Mouse (Mus musculus): ENCODE results near the gene Foxp4.

The Foxp4 gene

GRCm38 (mm10) chr17:47936591-47936990, 12.1 kb upstream of the Foxp4 start:
- DNase-seq (ENCODE audit: low spot score in 2 of 2): no peak

DNA sequence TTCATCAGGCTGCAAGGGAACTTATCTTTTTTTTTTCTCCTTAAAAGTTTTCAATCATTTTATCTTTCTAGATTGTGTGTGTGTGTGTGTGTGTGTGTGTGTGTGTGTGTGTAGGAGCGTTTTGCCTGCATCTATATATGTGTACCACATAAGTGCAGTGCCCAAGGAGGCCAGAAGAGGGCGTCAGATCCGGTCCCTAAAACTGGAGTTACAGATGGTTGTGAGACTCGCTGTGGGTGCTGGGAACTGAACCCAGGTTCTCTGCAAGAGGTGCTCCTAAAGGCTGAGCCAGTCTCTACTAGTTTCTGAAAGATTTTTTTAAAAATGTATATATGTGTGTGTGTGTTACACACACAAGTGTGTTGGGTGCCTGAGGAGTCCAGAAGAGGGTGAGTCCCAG, 5.0 kb upstream of the Foxp4 start:
- no peak for DNase-seq (ENCODE audit: low spot score in 2 of 2)

DNA sequence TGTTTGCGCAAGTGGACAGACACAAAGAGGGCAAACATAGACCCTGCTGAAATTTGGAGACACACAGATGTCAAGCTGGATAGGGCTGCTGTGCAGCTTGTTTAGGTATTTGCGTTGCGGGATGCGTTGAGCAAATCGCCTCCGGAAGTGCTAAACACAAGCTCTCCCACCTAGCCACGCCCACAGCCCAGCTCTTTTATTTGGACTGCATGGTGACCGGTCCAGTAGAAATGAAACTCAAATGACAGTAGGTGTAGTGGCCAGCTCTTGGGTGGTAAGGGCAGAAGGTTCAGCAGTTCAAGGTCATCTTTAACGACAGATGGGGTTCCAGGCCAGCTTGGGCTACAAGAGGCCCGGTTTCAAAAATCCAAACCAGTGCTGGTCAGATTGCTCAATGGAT, 1.5 kb upstream of the Foxp4 start:
- DNase-seq (ENCODE audit: low spot score in 2 of 2): no peak

DNA sequence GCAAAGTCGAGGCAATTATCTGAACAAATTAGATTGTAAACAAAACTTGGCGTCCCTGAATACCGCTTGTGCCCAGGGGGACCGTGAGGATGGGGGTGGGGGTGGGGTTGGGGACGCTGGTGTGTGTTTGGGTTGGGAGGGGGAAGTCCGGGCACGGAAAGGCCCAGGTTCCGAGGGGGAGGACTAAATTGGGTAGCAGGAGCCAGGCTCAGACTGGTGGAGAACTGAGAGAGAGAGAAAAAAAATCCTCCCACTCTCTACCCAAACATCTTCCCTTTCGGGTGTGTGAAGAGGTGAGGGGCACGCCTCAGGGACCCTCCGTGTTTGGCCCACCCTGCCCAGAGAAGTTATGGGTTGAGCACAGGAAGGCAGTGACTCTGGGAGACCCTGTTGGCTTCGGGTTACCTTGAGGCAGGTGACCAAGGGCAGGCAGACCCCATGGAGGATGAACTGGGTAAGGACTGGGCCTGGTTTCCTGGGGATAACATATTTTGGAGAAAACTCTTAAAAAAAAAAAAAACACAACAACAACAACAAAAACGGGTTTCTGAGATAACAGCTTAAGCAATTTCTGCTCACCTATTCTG, 988 bp upstream of the Foxp4 start:
- DNase-seq (ENCODE audit: low spot score in 2 of 2): no peak

DNA sequence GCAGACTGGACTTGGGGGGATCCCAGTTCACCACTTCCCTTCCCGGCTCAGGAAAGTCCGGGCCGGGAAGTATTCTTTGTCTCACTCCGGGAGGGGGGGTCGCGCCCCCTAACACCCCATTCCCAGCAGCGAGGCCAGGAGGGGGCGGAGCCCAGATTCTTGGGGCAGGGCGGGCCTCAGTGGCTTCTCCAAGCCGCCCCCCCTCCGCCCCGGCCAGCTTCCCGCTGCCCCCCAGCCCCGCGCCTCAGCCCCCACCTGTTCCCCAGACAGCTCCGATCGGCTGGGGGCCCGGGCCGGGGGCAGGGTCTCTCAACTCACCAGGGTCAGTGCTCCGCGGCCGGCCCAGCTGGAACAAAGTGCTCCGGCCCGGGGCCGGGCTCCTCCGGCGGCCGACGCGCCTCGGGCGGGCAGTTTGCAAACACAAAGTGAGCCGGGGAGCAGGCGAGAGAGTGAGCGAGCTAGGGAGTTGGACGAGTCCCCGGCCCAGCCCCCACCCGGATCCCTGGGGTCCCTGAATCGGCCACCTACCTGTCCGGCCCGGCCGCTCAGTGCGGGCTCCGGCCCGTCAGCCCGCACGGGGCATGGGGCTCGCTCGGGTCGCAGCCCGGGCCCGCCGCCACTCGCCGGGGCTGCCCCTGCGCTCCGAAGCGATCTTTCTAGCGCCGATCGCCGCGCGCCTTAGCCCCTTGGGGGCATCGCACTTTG, 615 bp downstream of the Foxp4 start:
- peak; percentile 45 to 52 for DNase-seq (ENCODE audit: low spot score in 2 of 2)

DNA sequence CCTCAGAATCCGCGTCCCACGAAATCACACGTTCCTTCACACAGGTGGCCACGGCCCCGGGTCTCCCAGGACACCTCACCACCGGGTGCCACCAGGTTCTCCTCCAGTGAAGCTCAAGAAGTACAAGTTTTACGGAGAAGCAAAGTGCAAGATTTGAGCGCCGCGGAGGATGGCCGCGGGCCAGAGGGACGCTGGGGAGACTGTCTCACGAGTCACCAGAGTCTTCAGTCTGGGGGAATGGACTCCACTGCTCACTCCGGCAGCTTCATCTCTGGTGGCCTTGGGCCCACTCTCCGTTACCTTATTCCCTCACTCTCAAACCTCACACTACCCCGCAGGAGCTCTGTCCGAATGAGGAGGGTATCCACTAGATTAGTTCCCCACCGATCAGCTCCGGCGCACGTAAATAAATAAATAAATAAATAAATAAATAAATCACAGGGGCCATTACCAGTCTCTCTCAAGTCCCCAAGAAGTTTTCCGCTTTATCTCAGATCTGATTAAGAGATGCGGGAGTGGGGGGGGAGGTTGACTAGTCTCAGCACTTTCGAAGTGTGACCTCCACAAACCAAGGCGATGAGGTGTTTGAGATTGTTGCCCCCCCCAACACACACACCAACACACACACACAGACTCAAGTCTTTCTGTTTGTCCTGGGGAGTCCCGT, 1.3 kb downstream of the Foxp4 start:
- peak; percentile 28 to 37 for DNase-seq (ENCODE audit: low spot score in 2 of 2)

GRCm38 (mm10) chr17:47922579-47922978, 1.9 kb downstream of the Foxp4 start:
- DNase-seq (ENCODE audit: low spot score in 2 of 2): no peak

GRCm38 (mm10) chr17:47922116-47922515, 2.3 kb downstream of the Foxp4 start:
- no peak for DNase-seq (ENCODE audit: low spot score in 2 of 2)

- DNase-seq (ENCODE audit: low spot score in 2 of 2): no peak
Observed at GRCm38 (mm10) chr17:47921136-47921665, 3.2 kb downstream of the Foxp4 start.

DNA sequence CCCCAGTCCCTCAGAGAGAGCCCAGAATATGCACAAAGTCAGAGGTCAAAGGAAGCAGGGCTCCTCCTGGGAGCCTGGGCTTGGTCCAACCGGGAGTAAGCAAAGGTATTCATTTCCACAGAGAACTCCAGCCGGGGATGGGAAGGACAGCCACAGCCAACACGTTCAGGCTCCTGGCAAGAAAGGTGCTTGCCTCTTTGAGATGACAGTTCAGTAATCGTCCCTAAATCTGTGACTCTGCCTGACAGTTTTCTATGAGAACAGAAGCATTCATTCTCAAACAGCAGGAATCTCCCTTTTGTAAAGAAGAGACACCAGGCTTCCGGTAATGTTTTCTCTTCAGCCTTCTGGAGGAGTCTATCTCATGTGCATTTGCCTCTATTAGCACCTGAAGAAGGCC, 4.6 kb downstream of the Foxp4 start:
- DNase-seq (ENCODE audit: low spot score in 2 of 2): no peak

DNA sequence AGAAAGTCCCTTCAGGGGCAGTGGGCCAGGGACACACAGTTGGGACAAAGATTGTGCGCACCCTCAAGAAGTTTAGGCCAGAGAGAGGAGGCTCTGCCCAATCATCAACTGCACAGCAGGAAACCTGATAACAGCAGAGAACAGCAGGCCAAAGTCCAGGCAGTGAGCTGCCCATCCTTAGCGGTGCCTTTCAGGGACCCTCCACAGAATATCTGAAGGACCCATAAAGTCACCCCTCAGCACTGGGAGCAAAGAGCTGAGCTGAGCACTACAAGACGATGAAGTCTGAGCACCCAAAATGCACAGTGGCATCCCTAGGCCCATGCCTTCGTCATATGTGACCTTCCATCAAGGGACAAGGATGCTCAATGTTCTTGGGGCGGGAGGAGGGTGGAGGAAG, 6.5 kb downstream of the Foxp4 start:
- DNase-seq (ENCODE audit: low spot score in 2 of 2): no peak

DNA sequence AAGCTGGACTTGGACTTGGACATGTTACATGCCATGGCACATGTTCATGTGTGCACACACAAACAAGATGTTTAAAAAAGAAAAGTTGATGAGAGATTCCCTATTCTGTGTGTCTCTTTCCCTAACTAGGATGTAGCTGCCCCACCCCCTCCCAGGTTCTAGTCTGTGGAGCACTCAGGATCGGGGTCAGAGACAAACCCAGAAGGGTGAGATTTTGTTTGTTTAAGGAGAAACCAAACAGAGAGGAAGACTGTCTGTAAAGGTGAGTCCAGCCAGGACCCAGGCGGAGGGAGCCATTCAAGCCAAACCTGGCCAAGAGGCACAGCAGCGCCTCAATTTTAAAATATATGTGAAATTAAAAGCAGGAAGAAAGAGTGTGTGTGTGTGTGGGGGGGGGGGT, 7.2 kb downstream of the Foxp4 start:
- DNase-seq (ENCODE audit: low spot score in 2 of 2): no peak

- no peak for DNase-seq (ENCODE audit: low spot score in 2 of 2)
Observed at GRCm38 (mm10) chr17:47914676-47915219, 9.7 kb downstream of the Foxp4 start.

GRCm38 (mm10) chr17:47909091-47910001, 15.1 kb downstream of the Foxp4 start:
- DNase-seq (ENCODE audit: low spot score in 2 of 2): peak; percentile 48 to 71

DNA sequence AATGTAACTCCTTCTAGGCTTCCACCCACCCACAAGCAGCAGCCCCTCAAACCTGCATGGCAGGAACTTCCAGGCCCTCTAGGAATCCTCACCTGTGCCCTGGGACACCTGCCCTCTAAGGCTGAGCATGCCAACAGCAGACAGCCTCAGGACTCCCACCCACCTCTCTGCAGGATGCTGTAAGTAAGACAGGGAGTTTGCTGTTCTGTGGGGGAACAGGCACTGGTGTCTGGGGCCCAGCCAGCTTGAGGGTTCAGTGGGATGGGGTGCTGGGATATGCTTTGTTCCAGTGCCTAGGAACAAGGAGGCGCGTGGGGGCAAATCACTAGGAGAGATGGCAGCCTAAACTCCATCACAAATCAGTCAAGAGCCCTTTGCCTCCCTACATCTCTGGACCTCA, 16.4 kb downstream of the Foxp4 start:
- no peak for DNase-seq (ENCODE audit: low spot score in 2 of 2)

DNA sequence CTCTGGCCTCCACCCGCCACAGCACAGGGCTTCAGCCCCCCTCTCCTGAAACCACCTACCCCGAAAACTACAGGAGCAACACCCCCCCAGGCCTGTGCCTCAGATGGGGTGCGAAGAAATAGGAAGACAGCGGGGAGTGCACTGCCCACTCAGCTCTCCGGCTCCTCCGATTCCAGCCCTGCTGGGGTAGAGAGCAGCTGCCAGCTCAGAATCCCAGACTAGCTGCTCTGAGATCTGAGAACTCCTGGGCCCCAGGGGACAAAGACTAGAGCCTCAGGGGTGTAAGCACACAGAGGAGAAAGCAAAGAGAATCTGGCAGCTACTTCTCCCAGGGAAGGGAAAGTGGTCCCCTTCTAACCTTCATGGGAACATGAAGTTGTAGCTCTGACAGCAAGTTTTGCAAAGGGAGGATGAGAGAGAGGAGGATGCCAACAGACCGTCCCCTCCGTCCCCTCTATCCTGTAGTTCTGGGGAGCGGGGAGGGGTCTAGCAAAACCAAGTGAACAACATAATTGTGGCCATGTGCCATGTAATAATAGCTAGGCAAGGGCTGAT, 17.0 kb downstream of the Foxp4 start:
- no peak for DNase-seq (ENCODE audit: low spot score in 2 of 2)

DNA sequence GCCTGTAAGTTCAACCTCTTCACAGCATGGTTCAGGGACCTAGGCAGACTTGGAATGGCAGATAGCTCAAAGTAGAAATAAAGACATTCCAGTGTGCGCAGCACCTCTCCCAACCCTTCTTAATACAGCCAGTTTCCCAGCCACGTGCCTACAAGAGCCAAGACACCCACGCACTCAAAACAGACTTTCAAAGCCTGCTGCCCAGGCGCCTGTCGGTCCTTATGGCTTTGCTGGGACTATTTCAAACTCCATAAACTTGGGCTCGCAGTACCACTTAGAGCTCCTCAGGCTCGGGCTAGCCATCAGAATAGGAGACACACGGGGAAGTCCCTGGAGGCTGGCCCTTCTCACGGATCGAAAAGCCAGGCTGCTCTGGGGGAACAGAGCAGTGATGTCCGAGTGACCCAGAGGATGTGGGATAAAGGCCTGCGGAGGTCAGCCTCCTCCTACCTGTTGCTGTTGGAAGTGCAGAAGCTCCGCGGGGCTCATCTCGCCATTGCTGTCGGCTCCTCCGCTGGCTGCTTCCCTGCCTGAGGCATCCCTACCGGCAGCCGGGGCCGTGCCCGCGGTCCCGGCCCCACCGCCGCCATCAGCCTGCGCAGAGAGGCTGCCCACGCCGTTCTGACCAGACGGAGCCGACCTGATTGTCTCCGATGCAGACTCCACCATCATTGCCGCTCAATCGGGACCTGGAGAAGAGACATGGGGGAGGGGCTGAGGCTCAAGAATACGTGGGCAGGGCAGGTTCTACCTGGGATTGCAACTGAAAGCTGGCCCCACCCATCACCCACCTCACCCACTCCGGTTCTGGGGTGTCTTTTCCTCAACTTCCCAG, 20.4 kb downstream of the Foxp4 start:
- no peak for DNase-seq (ENCODE audit: low spot score in 2 of 2)

DNA sequence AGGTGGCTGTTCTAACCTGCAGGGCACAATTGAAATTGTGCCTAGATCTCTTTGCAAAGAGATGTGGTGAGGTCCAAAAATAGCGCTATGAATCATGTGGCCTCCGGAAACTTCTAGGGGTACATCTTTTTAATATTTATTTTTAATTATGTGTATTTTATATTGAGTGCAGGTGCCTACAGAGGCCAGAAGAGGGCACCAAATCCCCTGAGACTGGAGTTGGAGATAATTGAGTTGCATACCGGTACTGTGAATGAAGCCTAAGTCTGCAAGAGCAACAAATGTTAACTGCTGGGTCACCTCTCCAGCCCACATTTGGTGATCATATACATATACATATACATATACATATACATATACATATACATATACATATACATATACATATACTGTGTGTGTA, 22.7 kb downstream of the Foxp4 start:
- no peak for DNase-seq (ENCODE audit: low spot score in 2 of 2)

GRCm38 (mm10) chr17:47900716-47901115, 23.7 kb downstream of the Foxp4 start:
- no peak for DNase-seq (ENCODE audit: low spot score in 2 of 2)

- no peak for DNase-seq (ENCODE audit: low spot score in 2 of 2)
Observed at GRCm38 (mm10) chr17:47899156-47899555, 25.3 kb downstream of the Foxp4 start.
